Mouse (Mus musculus) layer of hippocampus, adult 2 months (tissue): ENCODE data around the gene Pdgfb. TPM values are rescaled to one million over a fixed set of nuclear protein-coding genes. Genes with fewer than 3 reads are reported as not detected.

Source experiments
- DNase-seq, 2 experiments: peaks; one replicate each; pipeline ENCODE4 v3.0.0; 2022; ENCODE audit warnings: low spot score in 2 of 2
- H3K27ac ChIP-seq: fragments of 200-600 bp; 2 replicates; pipeline ENCODE4 v1.8.1; 2022
- H3K4me3 ChIP-seq: fragments of 200-600 bp; 2 replicates; pipeline ENCODE4 v1.8.1; 2022; ENCODE audit warnings: mild to moderate bottlenecking
- CTCF ChIP-seq: fragments of 200-600 bp; conservative IDR thresholded peaks from 2 replicates; pipeline ENCODE4 v1.8.1; 2022; ENCODE audit warnings: antibody characterized with exemption, mild to moderate bottlenecking, moderate library complexity
- total RNA-seq, 2 experiments: library from RNA; stranded (reverse); gene quantifications; 2 replicates each; pipeline ENCODE4 v1.2.3; 2021

The Pdgfb gene
- total RNA-seq, 2 experiments from 2014 or later = 27.4 to 29.3 TPM

DNA sequence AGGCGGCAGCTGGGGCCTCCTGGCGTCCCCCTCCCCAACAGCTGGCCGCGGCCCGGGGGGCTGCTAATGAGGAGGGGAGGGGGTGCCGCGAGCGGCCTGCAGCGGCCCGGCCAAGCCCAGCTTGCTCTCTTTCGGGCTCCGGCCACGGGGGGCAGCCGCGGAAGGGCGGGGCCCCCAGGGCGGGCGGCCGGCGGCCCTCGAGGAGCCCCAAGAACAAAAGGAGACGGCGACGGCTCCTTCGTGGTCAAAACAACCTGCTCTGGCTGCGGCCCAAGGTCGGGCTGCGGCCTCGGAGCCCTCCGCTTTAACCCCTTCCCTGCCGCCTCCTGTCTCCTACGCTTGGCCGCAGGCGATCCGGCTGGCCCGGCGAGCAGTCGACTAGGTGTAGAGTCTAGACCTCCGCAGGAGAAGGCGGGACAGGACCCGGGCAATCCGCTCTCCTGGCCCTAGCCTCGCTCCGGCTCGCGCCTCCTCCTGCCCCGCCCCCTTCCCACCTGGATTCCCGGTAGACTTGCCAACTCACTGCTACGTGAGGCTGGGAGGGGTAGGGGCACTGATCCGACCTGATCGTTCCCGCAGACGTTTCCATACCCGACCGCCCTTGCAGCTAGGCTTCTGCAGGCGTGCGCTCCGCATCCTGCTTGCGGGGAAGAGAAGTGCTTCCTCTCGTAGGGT, 2.1 kb downstream of the Pdgfb start:
- no peak for TF ChIP-seq CTCF
- H3K4me3 ChIP-seq = peak overlapping the region; percentile 90
- DNase-seq = peak; percentile 59 to 65
- peak overlapping the region; percentile 99 for H3K27ac ChIP-seq

DNA sequence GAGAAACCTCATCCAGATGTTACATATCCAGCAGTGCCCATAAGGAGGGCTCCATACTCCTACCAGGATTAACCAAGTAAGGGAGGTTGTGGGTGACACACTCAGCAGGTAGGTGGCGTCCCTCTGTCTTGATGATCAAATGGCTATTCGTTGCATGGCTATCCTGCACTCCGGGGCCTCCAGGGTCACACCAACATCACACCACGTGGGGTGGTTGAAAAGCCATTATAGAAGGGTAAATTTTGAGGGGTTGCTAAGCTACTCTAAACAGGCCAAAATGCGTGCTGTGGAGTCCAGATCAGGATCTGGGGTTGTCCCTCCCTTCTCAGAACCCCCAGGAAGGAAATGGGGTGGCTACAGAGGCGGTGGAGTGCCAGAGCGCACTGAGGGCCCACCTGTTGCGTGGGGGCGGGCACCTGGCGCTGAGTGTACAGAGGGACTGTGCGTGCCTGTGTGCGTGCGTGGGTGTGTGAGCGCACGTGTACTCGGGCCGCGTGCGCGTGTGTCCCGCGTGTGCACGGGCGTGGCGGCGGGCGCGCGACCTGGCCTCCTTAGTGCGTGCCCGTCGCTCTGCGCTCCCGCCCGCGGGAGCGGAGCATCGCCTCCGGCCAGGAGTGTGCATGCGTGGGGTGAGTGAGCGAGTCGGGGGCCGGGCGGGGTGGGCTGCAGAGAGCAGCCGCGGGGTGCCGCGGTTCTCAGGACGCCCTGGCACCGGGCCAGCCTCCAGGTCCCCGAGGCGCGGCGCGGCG, 2.8 kb downstream of the Pdgfb start:
- TF ChIP-seq CTCF = peak; percentile 55
- peak; percentile 84 to 85 for DNase-seq
- Histone ChIP-seq H3K4me3 (peak overlapping the region; percentile 90), H3K27ac (peak overlapping the region; percentile 99)

DNA sequence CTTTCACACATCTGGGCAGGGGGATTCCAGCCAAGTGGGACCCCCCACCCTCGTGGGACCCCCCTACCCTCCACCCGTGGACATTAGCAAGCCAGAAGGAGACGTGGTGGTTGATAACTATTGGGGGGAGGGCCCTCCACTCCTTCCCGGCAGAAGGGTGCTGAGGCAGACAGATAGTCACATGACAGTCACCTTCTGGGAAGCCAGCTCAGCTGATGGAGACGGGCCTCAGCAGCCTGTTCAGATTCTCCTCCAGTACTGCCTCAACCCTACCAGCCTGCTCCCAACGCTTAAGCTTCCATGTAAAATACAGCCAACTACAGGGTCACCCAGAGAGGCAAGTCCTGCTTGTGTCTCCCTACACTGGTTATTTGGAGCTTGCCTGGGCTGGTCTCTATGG, 3.6 kb downstream of the Pdgfb start:
- peak overlapping the region; percentile 99 for H3K27ac ChIP-seq
- DNase-seq = peak in 1 of 2 experiments; percentile 47
- no peak for TF ChIP-seq CTCF
- peak overlapping the region; percentile 90 for H3K4me3 ChIP-seq

DNA sequence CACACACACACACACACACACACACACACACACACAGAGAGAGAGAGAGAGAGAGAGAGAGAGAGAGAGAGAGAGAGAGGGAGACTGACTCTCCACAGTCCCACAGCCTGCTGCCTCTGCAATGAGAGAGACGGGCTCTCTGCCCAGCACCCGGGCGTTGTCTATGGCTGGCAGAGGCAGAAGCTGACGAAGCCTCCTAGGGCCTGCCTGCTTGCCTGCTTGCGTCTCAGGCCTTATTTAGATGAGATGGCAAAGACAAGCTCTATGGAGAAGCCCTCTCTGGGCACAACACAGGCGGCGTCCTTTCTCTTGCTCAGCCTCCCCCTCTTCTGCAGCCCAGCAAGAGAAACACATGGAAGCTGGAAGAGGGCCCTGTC, 4.6 kb downstream of the Pdgfb start:
- peak overlapping the region; percentile 30 for H3K4me3 ChIP-seq
- no peak for TF ChIP-seq CTCF
- H3K27ac ChIP-seq = peak overlapping the region; percentile 99
- DNase-seq = peak; percentile 72 to 78

DNA sequence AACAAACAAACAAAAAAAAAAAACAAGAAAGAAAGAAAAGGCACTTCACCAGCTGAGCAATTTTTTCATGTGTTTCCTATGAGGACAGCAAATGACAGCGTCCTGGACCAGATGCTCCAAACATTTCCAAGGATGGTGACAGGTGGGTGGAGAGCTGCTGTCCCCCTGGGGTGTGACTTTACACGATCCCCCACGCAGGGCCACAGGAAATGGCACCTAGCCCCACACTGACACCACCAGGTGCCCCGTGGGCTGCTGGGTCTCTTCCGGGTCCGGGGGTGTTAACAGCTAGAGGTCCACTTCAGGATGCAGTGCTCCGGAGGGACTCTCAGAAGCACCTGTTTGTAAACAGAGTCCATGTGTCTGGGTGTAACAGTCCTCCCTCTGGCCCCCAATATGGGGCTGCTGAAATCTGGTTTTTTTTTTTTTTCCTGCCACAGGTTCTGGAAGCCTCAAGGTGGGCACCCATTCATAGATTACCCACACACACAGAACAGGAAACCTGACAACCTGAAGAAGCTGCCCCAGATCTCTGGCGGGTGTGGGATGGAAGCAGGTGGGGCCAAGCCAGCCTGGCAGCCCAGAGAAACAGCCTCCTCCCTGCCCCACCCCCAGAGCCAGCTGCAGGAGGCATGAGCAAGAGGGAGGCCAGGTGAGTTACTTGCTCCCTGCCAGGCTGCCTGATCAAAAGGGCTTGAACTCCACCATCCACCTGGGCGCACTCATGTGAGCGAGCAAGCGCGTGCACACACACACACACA, 5.2 kb downstream of the Pdgfb start:
- TF ChIP-seq CTCF = no peak
- no peak for DNase-seq
- peak overlapping the region; percentile 36; the same call in 1 of the 2 replicates for H3K27ac ChIP-seq
- no peak overlapping the region for H3K4me3 ChIP-seq

DNA sequence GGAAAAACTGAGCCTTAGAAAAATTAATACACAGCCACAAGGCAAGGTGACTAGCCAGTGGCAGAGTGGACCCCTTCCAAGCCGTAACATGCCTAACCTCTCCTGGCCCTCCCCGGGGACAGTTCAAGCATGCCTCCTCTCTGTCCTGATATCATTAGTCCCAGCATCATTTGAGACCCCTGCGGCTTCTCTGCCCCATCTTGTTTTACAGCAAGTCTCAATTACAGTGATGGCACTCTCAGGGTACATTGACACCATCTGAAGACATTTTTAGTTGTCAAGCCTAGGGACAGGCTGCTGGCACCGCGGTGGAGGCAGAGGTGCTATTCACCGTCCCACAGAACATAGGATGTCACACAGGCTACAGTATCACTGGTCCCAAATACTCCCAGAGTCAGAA, 6.3 kb downstream of the Pdgfb start:
- no peak overlapping the region for H3K4me3 ChIP-seq
- no peak for TF ChIP-seq CTCF
- no peak for DNase-seq
- H3K27ac ChIP-seq = no peak overlapping the region

DNA sequence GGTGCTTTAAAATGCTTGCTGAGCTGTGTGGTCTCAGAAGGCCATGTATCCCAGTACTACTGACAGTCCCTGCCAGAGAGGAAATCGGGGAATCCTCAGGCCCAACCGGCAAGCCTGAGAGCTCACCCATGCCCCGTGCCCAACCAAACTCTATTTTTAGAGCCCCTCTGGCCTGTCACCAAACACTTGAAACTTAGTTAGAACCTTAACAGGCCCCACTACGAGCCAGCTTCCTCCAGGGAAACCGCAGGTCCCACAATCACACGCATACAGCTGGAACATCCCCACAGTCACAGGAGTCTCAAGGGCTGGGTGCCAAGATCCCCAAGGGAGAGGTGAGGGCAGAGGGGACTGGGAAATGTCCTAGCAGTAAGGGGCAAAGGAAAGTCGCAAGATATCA, 8.6 kb downstream of the Pdgfb start:
- Histone ChIP-seq H3K27ac (peak overlapping the region; percentile 32; the same call in 1 of the 2 replicates), H3K4me3 (no peak overlapping the region)
- no peak for TF ChIP-seq CTCF
- no peak for DNase-seq

DNA sequence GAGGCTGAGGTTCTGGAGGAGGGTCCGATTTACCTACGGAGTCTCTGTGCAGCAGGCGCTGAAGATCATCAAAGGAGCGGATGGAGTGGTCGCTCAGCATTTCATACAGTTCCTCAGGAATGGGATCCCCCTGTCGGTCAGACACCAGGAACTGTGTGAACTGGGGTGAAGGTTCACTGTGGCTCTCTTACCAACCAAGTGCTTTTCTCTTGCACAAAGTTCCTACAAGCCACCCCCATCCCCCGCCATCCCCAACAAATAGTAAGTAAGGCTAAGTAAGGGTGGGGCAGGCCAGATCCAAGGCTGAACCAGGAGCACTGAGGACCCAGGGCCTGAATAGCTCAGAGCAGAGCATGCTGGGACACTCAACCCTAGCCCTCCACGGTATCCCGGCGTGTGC, 9.3 kb downstream of the Pdgfb start:
- no peak for DNase-seq
- peak overlapping the region; percentile 71; the same call in 1 of the 2 replicates for H3K27ac ChIP-seq
- TF ChIP-seq CTCF = no peak

DNA sequence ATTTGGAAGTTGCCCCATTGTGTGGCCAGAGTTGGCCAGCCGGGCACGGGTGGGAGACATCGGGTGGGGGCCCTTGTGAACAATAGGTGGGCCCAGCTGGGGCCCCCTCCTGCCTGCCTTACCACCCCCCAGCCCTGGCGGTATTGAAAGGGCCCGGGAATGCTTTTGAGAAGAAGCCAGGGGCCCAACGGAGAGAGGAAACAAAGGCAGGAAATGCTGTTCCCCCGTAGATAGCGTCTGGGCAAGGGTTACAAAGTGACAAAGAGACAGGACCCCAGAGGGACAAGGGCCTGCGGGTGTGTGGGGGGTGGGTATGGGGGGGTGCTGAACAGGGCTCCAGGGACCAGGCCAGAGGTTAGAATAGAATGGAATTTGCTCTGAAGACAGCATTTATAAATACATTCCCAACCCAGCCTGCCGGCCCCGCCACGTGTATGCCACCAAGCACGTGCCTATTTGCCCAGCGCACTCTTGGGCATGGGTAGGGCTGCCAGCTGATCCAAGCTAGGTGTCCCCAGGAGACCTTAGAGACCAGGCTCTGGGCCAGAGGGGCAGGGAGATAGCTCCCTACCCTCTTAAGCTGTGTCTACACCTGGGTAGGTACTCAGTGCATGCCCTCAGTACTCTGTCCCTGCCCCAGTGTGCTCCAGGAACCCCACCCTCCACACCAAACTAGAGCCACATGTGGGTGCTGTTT, 10.0 kb downstream of the Pdgfb start:
- Histone ChIP-seq H3K27ac (peak overlapping the region; percentile 71), H3K4me3 (no peak overlapping the region)
- TF ChIP-seq CTCF = no peak
- no peak for DNase-seq

More for the DNA sequence above, 9.3 kb downstream of the Pdgfb start:
- no peak overlapping the region for H3K4me3 ChIP-seq

DNA sequence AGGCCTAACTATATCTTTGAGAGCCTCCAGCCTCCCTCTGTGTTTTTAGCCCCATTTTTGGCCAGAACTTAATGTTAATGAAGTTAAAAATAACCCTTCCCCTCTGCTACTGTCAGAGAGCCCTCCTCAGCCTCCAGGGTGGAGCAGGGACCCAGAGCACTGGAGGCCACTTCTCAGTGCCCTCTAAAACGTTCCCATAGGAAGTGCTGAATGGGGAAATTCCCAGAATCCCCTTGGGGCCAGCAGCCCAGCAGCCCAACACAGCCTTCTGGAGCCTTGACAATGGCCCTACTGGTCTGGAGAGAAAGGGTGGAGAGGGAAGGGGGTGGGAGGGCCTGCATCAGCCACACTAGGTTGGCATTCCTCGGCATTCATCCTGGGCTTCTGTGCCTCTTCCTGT, 11.2 kb downstream of the Pdgfb start:
- Histone ChIP-seq H3K27ac (peak overlapping the region; percentile 71), H3K4me3 (no peak overlapping the region)
- no peak for DNase-seq
- no peak for TF ChIP-seq CTCF

DNA sequence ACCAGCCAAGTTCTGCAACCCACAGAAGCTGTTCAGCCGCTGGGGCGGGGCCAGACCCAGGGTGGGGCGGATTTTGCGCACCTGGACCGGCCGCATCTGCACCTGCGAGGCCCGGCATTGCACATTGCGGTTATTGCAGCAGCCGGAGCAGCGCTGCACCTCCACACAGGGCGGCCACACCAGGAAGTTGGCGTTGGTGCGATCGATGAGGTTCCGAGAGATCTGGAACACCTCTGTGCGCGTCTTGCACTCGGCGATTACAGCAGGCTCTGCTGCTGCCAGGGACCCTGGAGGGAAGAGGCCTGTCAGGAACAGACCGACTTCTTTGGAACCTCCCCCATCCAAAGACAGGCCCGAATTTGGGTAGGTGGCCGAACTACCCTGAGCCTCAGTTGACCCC, 13.2 kb downstream of the Pdgfb start:
- no peak for DNase-seq
- Histone ChIP-seq H3K4me3 (no peak overlapping the region), H3K27ac (no peak overlapping the region)
- TF ChIP-seq CTCF = no peak

DNA sequence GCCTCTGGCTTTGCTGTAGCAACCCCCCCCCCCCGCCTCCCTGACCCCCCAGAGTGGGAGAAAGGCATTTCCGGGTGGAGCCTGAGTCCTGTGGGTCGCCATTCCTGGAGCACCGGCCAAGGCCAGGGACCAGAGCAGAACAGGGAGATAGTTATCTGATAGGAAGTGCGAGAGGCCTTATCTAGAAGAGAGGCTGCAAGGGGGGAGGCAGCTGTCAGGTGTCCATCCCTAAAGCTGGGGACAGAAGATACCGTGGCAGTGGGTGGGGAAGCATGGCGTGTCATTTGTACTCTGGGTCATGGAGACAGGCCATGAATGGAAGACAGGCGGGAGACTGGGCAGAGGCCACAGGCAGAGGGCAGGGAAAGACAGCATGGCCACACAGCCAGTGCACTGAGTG, 14.1 kb downstream of the Pdgfb start:
- DNase-seq = no peak
- no peak overlapping the region for H3K27ac ChIP-seq
- no peak overlapping the region for H3K4me3 ChIP-seq
- TF ChIP-seq CTCF = no peak

DNA sequence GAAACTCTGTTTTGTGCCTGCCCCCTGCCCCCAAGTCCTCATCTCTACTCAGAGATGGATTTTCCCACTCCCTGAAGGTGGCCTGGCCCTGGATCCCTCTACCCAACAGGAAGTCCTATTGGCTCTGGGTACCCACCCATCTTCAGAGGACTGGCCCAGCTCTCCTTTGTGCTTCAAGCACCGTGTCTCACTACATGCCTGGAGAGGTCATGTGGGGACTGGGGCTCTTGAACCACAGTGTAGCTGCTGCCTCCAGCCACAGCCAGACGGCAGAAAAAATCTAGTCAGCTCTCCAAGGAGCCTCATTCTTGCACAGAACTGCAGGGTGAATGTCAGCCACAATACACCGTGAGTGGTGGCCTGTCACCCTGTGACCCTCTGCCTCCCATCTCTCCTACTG, 16.8 kb downstream of the Pdgfb start:
- Histone ChIP-seq H3K27ac (no peak overlapping the region), H3K4me3 (no peak overlapping the region)
- TF ChIP-seq CTCF = no peak

More for the DNA sequence above, 16.8 kb downstream of the Pdgfb start:
- no peak for DNase-seq
